Mouse (Mus musculus) mature B cell (primary cell): ENCODE results near the gene Snrnp70.
"Not testable (repeated sequence)": the region's sequence is repeated elsewhere in the genome, so short reads cannot be mapped to it uniquely, and the experiment has no call there.

Source experiments
- in situ Hi-C: fragments of 300-500 bp; cut with MboI; formaldehyde crosslinking; loops from 2 replicates; pipeline ENCODE4 v1.14.3; 2019

The Snrnp70 gene

GRCm38 (mm10) chr7:45368178-45368577 lies 27.4 kb downstream of the Snrnp70 start:
- in situ Hi-C loops, result no loop called here

DNA sequence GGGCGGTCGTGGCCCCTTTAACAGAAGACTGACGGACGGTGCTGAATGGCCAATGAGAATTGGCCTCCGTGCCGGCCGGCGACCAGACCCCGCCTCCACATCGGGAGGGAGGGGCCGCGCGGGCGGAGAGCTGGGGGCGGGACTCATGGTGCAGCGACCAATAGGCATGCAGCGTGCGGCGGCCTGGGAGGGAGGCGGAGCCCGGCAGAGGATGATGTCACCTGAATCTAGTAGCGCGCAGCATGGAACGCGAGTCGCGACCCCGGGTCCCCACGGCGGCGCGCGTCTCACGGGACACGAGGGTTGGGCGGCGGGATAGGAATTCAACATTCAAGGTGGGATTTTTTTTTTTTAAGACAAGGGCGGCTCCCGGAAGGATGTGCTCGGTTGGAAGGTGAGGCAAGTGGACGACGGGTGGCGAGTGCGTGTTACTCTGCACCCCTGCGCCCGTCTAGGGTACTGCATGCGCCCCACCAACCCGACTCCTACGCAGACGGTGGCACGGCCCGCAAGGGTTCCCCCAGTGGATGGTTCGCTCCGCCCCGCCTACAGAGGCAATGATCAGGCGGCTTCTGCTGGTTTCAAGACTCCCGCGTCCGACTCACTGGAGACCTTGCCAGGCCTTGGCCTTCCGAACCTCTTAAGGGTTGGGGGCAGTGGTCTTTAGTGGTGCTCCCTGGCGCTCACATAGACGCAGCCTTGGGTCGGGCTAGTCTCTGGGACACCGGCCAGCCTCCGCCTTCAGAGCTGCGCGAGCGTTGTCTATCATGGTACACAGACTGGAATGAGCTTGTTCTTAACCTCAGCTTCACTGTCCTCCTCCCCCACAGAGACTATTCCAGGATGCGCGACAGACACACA lies 28.3 kb downstream of the Snrnp70 start:
- in situ Hi-C loops, result no loop called here

- in situ Hi-C loops, result no loop called here
Observed at GRCm38 (mm10) chr7:45366652-45367019, 28.9 kb downstream of the Snrnp70 start, which contains the start of gene Ppfia3. Gene Ppfia3 (minus strand): TSS chr7:45367019.

GRCm38 (mm10) chr7:45365742-45366651 lies 29.5 kb downstream of the Snrnp70 start:
- in situ Hi-C loops, result no loop called here

- in situ Hi-C loops, result no loop called here
Observed at GRCm38 (mm10) chr7:45363983-45364382, 31.6 kb downstream of the Snrnp70 start.

DNA sequence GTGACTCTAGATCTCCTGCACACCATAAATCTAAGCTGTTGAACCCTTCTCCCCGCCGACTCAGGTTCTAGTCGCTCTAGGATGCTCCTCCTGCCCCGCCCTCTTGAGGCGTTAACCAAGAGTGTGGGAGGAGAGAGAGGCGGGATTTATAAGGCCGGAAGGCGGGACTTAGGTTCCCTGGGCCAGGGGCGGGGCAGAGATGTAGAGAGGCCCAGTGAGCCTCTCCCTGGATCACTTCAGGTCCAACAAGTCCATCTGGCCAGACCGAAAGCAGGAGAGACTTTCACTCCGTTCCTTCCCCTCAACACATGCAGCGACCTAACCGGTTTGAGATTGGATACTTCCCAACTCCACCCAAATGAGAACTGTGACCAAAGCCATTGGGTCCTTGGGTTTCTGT lies 32.7 kb downstream of the Snrnp70 start:
- in situ Hi-C loops, result no loop called here

DNA sequence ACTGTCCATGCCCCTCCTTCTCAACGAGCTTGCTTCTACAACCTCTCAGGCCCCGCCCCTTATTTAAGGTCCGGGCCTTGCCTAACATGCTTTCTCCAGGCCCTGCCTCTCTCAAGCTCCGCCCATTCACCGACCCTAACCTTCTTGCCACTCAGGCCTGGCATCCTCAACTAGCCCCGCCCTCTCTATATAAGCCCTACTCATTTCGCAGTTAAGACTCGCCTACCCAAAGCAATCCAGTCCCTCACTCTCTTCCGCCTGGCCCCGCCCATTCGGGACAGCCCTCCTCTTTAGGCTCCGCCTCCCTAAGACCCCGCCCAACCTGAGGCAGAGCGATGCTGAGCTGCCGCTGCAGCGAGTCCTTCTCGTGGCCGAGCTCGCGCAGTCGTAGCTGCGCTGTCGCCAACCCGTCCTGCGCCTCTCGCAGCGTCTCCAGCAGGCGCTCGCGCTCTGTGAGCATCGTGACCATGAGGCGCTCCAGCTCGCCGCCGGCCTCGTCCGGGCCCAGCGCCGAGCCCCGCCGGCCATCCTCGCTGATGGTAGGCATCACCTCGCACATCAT lies 34.2 kb downstream of the Snrnp70 start:
- in situ Hi-C loops, result no loop called here

GRCm38 (mm10) chr7:45360404-45361125 lies 35.0 kb downstream of the Snrnp70 start:
- in situ Hi-C loops, result no loop called here

DNA sequence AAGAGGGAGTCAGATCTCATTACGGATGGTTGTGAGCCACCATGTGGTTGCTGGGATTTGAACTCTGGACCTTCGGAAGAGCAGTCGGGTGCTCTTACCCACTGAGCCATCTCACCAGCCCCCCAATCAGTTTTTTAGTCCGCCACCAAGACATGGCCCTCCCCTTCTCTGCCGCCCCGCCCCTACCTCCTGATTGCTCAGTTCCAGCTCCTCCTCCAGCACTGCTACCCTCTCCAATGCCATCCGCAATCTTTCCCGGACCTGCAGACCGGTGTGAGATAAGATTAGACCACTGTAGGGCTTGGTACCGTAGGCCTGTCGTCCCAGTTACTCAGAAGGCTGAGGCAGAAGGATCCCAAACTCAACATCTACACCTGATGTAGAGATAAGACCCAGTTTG lies 36.5 kb downstream of the Snrnp70 start:
- in situ Hi-C loops, result not testable (repeated sequence)

- in situ Hi-C loops, result no loop called here
Observed at GRCm38 (mm10) chr7:45356087-45356486, 39.5 kb downstream of the Snrnp70 start.

- in situ Hi-C loops, result no loop called here
Observed at GRCm38 (mm10) chr7:45355318-45356020, 40.1 kb downstream of the Snrnp70 start.

DNA sequence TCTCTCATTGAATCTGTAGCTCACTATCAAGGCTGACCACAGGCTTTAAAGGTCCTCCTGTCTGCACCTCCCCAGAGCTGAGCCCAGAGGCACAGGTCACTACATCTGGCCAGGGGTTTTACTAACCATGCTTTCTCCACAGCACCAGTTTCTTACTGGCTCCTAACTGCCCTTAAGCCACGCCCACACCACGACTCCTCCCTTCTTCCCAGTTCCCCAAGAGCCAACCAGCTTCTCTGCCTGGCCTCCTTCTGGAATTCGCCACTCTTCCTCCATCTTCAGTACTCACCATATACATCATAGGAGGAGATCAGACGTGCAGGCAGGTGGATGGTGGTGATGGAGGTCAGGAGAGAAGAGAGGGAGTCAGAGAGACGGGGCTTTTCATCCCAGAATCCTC lies 42.5 kb downstream of the Snrnp70 start:
- in situ Hi-C loops, result no loop called here

- in situ Hi-C loops, result no loop called here
Observed at GRCm38 (mm10) chr7:45346905-45347304, 48.6 kb downstream of the Snrnp70 start.

- in situ Hi-C loops, result no loop called here
Observed at GRCm38 (mm10) chr7:45343543-45343942, 52.0 kb downstream of the Snrnp70 start.

- in situ Hi-C loops, result no loop called here
Observed at GRCm38 (mm10) chr7:45342081-45342480, 53.5 kb downstream of the Snrnp70 start.

DNA sequence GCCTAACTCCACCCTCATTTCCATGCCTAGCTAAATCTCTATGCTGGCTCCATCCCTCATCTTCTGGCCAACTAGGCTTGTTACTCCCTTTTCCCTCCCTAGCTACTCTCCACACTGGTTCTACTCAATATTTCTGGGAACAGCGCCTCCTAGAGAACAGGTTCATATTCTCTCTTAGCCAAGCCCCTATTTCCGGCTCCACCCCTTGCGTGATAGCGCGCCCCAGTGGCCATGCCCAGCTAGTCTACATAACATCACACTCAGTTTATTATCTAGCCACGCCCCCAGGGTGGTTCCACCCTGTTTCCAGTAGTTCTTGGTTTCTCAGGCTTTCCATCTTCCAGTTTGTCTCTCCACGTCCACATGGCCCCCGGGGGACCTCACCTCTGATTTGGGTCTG lies 54.2 kb downstream of the Snrnp70 start:
- in situ Hi-C loops, result no loop called here

GRCm38 (mm10) chr7:45340669-45341068 lies 54.9 kb downstream of the Snrnp70 start:
- in situ Hi-C loops, result no loop called here

- in situ Hi-C loops, result no loop called here
Observed at GRCm38 (mm10) chr7:45340066-45340442, 55.5 kb downstream of the Snrnp70 start.

GRCm38 (mm10) chr7:45339410-45340065 lies 56.0 kb downstream of the Snrnp70 start:
- in situ Hi-C loops, result no loop called here

DNA sequence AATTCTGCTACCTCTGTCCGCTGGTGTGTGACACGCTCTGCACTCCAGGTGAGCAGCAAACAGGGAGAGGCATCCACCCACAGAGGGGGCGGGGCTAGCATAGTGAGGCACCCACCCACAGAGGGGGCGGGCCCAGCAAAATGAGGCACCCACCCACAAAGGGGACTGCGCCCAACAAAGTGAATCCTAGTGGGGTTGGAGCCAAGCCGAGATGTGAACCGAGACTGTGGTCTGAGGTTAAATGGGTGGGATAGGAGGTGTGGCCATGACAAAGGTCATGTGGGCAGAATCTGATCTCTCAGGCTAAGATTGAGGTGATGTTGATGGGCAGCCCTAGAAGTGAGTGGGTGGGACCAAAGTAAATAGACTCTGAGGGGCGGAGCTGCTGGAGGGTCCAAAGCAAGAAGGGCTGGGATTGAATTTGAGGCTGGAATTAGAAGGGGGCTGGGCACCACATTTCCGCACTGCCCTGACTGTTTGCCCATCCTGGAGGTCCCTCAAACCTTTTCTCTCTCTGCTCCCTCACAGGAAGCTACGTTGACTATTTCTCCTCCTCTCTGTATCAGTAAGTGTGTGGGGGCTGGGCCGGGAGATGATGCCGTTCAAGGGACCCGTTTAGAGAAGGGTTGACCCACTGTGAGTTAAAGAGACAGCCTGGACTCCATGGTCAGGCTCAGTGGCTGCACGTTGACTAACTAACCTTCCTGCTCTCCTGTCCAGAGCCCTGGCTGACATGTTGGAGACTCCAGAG lies 57.2 kb downstream of the Snrnp70 start:
- in situ Hi-C loops, result no loop called here
